Mouse (Mus musculus) central nervous system, embryonic 11.5 days (tissue): ENCODE measurements around the gene Fst. TPM values are rescaled to one million over a fixed set of nuclear protein-coding genes. Genes with fewer than 3 reads are reported as not detected.

Experiments
- polyA plus RNA-seq: library from polyadenylated mRNA; depleted of rRNA; stranded (reverse); fragments of >200 nt; gene quantifications from 2 replicates; pipeline ENCODE4 v1.2.3, GENCODE M21; 2012; rRNA removed

The Fst gene
- 16.3 and 26.7 TPM in 2 replicates for polyA plus RNA-seq

DNA sequence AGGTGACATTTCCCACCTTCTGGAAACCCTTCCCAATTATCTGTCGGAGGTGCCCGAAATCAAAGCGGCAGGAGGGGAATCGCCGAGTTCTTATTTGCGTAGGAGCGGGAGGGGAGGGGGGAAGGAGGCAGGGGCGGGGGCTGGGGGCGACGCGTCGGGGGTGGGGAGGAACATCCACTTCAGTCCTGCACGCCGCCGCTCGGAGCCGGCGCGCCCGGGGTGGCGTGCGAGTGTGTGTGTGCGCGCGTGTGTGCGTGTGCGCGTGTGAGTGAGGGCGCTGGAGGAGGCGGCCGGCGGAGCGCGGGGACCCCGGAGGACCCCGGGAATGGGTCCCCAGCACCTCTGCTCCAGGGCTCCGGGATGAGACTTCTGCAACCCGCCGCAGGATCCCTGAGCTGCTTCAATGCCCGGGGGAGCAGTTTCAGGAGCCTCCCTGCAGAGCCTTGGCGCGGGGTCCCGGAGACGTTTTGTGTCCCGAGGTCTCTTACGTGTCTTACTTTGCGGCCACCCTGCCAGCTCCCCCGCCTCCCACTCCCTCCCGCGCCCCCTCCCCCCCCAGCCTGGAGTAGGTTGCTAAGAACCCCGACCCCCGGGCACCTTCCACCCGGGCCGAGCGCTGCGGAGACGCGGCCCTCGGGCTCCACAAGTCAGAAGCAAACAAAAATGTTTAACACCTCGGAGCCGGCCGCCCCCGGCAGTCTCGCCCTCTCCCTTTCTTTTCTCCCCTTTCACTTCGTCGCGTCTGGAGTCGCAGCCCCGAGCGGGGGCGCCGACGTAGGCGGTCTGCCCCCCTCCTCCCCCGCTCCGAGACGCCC is at the start of gene Fst:
TSS of gene Fst (minus strand) at position 66 of the 815 bp plus-strand sequence.

Other genes with a start within 250 kb of the Fst start
- 133 and 206 TPM in 2 replicates for gene Ndufs4, start 70.7 kb downstream of the Fst start, polyA plus RNA-seq